Mouse (Mus musculus): ENCODE results near the gene Gm4491.
"Not testable (repeated sequence)": the region's sequence is repeated elsewhere in the genome, so short reads cannot be mapped to it uniquely, and the experiment has no call there.

Gm4491 gene

GRCm38 (mm10) chr14:57089107-57089506 lies 26.6 kb downstream of the Gm4491 start:
- in situ Hi-C loops (cut with MboI, MseI) = no loop called here

GRCm38 (mm10) chr14:57084180-57084668 lies 31.5 kb downstream of the Gm4491 start:
- in situ Hi-C loops (cut with MboI, MseI) = no loop called here

GRCm38 (mm10) chr14:57082863-57083262 lies 32.8 kb downstream of the Gm4491 start:
- in situ Hi-C loops (cut with MboI, MseI) = no loop called here

GRCm38 (mm10) chr14:57075537-57075936 lies 40.1 kb downstream of the Gm4491 start:
- in situ Hi-C loops (cut with MboI, MseI) = no loop called here

GRCm38 (mm10) chr14:57069906-57070305 lies 45.8 kb downstream of the Gm4491 start:
- in situ Hi-C loops (cut with MboI, MseI) = not testable (repeated sequence)

GRCm38 (mm10) chr14:57066053-57066452 lies 49.6 kb downstream of the Gm4491 start:
- in situ Hi-C loops (cut with MboI, MseI) = no loop called here
